Mouse (Mus musculus) hindbrain, embryonic 10.5 days (tissue): ENCODE data around the gene Ang2. TPM values are rescaled to one million over a fixed set of nuclear protein-coding genes. Genes with fewer than 3 reads are reported as not detected.
"Not testable (repeated sequence)": the region's sequence is repeated elsewhere in the genome, so short reads cannot be mapped to it uniquely, and the experiment has no call there.

ENCODE experiments used
- DNase-seq: peaks from one replicate; pipeline ENCODE4 v3.0.0-alpha.2; 2017; ENCODE audit warnings: low spot score
- H3K27ac ChIP-seq: fragments of 300-500 bp; sonication (generic); 2 replicates; pipeline ENCODE4 v1.5.1; 2016; ENCODE audit warnings: mild to moderate bottlenecking, moderate library complexity
- H3K27me3 ChIP-seq: fragments of 300-500 bp; sonication (generic); 2 replicates; pipeline ENCODE4 v1.6.1; 2016; ENCODE audit warnings: mild to moderate bottlenecking; ENCODE audit not compliant: poor library complexity, insufficient read depth, severe bottlenecking
- H3K36me3 ChIP-seq: fragments of 300-500 bp; sonication (generic); 2 replicates; pipeline ENCODE4 v1.6.1; 2016; ENCODE audit warnings: mild to moderate bottlenecking, moderate library complexity
- H3K4me1 ChIP-seq: fragments of 300-500 bp; sonication (generic); replicated peaks from 2 replicates; pipeline ENCODE4 v1.6.1; 2016; ENCODE audit warnings: mild to moderate bottlenecking
- H3K4me3 ChIP-seq: fragments of 300-500 bp; sonication (generic); 2 replicates; pipeline ENCODE4 v1.5.1; 2016; ENCODE audit warnings: mild to moderate bottlenecking, moderate library complexity
- H3K9me3 ChIP-seq: fragments of 300-500 bp; sonication (generic); 2 replicates; pipeline ENCODE4 v1.6.1; 2016; ENCODE audit warnings: mild to moderate bottlenecking, moderate library complexity
- WGBS: fragments of 180-500 bp; shearing (Covaris S2); methylation state at CpG from one replicate; pipeline ENCODE4 v1.1.7; 2016; 5-methylcytosine and 5-hydroxymethylcytosine counted together
- polyA plus RNA-seq: library from polyadenylated mRNA; unstranded; fragments of >200 nt; fragmentation: Nextera tagmentation; extraction: Ambion mirVana; gene quantifications from 2 replicates; pipeline ENCODE4 v1.2.1, GENCODE M21; 2016

Gene Ang2
- polyA plus RNA-seq, 1 experiment from 2014 or later = not detected

DNA sequence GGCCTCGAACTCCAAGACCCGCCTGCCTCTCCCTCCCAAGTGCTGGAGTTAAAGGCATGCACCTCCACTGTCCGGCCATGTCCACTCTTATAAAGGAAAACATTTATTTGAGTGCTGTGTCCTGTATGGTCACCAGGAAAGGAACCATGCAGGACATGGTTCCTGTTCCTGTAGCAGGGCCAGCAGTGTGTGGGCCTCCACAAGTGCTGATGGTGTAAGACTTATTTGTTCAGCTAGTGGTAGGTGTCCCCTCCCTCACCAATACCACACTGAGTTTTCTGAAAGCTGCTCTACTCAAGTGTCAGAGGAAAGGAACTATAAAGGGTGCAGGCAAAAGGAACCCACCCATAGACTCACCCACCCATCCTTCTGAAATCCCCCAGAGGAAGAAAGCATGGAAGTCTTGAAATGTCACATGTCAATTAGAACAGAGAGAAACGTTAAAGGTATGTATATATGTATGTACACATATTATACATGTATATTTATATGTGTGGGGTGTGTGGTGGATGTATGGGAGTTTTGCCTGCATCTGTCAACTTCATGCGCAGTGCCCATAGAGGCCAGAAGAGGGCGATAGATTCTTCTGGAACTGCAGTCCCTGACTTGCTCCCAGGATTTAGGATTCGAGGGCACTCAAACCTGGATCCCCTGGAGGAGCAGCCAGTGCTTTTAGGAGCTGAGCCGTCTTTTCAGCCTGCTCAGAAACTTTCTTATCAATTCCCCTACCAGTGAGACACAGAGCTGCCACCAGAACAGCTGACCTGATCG is 26.7 kb downstream of the Ang2 start:
- H3K4me1 ChIP-seq, H3K36me3 ChIP-seq, H3K4me3 ChIP-seq, H3K27me3 ChIP-seq, H3K27ac ChIP-seq, H3K9me3 ChIP-seq: not testable (repeated sequence)
- peak; percentile 67 for DNase-seq
- 41% methylated on average over 9 of the region's 9 CpGs for WGBS

- Histone ChIP-seq H3K9me3 (no peaks in the 10 kb centered on the region), H3K4me3 (no peak overlapping the region), H3K27ac (no peak overlapping the region), H3K4me1 (no peaks in the 10 kb centered on the region), H3K36me3 (no peaks in the 10 kb centered on the region), H3K27me3 (no peaks in the 10 kb centered on the region)
- no peak for DNase-seq
Observed at GRCm38 (mm10) chr14:51166068-51166467, 32.9 kb downstream of the Ang2 start.

DNA sequence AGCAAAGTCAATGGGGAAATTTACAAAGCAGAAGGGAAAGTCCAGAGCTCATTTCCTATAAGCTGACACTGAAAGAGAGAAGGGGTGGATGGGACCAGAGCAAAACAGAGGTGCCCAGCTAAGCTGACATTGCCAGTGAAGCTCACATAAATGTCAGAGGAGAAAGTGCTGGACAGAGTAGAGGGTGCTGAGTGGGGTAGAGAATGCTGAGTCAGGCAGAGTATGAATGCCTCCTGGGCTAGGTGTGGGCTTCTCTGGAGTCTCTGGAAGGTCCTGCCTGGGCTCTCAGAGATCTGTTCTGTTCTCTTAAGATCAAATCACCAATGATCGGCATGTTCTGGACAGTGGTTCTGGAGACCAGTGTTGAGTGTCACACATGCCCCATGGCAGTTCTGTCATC is 33.5 kb downstream of the Ang2 start:
- Histone ChIP-seq H3K27me3 (no peaks in the 10 kb centered on the region), H3K9me3 (no peaks in the 10 kb centered on the region), H3K4me1 (no peaks in the 10 kb centered on the region), H3K27ac (no peak overlapping the region), H3K4me3 (no peak overlapping the region), H3K36me3 (no peaks in the 10 kb centered on the region)
- 86% methylated on average over 1 of the region's 1 CpGs for WGBS
- no peak for DNase-seq

GRCm38 (mm10) chr14:51163323-51163722 is 35.6 kb downstream of the Ang2 start:
- not testable (repeated sequence) for H3K27me3 ChIP-seq, H3K4me1 ChIP-seq, H3K9me3 ChIP-seq, DNase-seq, H3K27ac ChIP-seq, H3K4me3 ChIP-seq, H3K36me3 ChIP-seq
- WGBS = 94% methylated on average over 6 of the region's 6 CpGs

DNA sequence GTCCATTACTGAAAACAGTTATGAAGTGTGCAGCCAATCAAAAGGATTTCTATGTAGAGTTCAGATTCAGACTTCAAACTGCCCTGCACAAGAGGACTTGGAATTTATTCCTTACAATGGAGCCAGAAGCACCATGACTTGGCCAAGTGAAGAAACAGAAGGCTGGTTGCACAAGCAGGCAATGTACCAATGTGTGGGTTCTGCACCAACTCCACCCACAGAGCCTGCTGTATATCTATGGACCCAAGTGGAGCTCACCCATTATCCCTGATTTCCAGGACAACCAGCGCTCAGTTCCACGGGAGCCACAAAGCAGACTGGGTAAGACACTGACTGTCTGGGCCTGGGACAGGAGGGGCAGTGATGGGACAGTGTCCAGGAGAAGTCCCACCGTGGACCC is 37.0 kb downstream of the Ang2 start, which contains the start of gene Rnase2b:
Rnase2b (plus strand) TSS at position 285 of the 400 bp plus-strand sequence.
- not testable (repeated sequence) for H3K4me1 ChIP-seq, H3K4me3 ChIP-seq, H3K27ac ChIP-seq, H3K27me3 ChIP-seq, H3K36me3 ChIP-seq, H3K9me3 ChIP-seq, DNase-seq
- 91% methylated on average over 3 of the region's 3 CpGs for WGBS

DNA sequence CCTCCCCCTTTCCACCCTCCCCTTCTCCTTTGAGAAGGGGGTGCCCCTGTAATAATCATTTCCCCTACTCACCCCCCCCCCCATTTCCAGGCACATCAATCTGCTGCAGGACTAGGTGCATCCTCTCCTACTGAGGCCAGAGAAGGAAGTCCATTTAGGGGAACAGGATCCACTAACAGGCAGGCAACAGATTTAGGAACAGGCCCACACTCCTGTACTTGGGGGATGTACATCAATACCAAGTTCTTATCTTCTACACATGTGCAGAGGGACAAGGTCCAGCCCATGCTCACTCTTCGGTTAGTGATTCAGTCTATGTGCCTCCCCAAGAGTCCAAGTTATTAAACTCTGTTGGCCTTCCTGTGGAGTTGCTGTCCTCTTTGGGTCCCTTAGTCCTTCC is 41.9 kb downstream of the Ang2 start:
- 94% methylated on average over 1 of the region's 1 CpGs for WGBS

GRCm38 (mm10) chr14:51156736-51157068 is 42.2 kb downstream of the Ang2 start:
- 90% methylated on average over 4 of the region's 4 CpGs for WGBS

More for the DNA sequence above, 41.9 kb downstream of the Ang2 start:
- Histone ChIP-seq H3K27me3 (no peaks in the 10 kb centered on the region), H3K36me3 (no peaks in the 10 kb centered on the region), H3K9me3 (no peaks in the 10 kb centered on the region), H3K4me1 (no peaks in the 10 kb centered on the region), H3K4me3 (no peak overlapping the region), H3K27ac (no peak overlapping the region)
- no peak for DNase-seq

DNA sequence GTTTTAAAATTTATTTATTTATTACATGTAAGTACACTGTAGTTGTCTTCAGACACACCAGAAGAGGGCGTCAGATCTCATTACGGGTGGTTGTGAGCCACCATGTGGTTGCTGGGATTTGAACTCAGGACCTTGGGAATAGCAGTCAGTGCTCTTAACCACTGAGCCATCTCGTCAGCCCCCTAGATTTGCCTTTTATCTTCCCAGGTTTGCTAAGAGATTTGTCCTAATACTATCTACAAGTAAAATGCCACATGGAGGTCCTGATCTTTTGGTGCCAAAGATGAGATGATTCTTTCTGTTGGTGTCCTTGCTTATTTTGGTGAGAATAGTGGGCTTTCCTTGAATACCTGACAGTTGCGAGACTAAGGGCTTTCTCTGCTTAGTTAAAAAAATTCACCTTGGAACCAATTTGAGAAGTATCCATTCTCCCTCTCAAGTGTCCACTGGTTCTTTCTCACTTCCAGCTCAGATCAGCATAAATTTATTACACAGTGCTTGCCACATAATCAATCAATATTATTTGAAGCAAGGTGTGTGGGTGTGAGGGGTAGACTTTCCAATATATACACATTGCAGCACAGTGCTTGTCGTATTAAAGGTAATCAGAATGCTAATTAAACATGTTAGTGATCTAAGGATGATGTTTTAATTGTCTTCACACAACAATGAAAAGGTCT is 42.8 kb downstream of the Ang2 start:
- 89% methylated on average over 5 of the region's 5 CpGs for WGBS
- Histone ChIP-seq H3K36me3 (no peaks in the 10 kb centered on the region), H3K9me3 (no peaks in the 10 kb centered on the region), H3K4me3 (no peak overlapping the region), H3K4me1 (no peaks in the 10 kb centered on the region), H3K27me3 (no peaks in the 10 kb centered on the region), H3K27ac (no peak overlapping the region)
- no peak for DNase-seq

More at GRCm38 (mm10) chr14:51156736-51157068, 42.2 kb downstream of the Ang2 start:
- no peaks in the 10 kb centered on the region for H3K9me3 ChIP-seq
- H3K4me3 ChIP-seq = no peak overlapping the region
- H3K36me3 ChIP-seq = no peaks in the 10 kb centered on the region
- no peak for DNase-seq
- H3K27ac ChIP-seq = no peak overlapping the region
- no peaks in the 10 kb centered on the region for H3K27me3 ChIP-seq
- no peaks in the 10 kb centered on the region for H3K4me1 ChIP-seq

GRCm38 (mm10) chr14:51152249-51152870 is 46.6 kb downstream of the Ang2 start:
- Histone ChIP-seq H3K4me1 (peaks cover 6% of the 10 kb centered on the region; the same call in 1 of the 2 replicates), H3K9me3 (no peaks in the 10 kb centered on the region), H3K4me3 (no peak overlapping the region), H3K27me3 (no peaks in the 10 kb centered on the region), H3K27ac (no peak overlapping the region), H3K36me3 (no peaks in the 10 kb centered on the region)
- WGBS = 77% methylated on average over 5 of the region's 5 CpGs
- DNase-seq = no peak

DNA sequence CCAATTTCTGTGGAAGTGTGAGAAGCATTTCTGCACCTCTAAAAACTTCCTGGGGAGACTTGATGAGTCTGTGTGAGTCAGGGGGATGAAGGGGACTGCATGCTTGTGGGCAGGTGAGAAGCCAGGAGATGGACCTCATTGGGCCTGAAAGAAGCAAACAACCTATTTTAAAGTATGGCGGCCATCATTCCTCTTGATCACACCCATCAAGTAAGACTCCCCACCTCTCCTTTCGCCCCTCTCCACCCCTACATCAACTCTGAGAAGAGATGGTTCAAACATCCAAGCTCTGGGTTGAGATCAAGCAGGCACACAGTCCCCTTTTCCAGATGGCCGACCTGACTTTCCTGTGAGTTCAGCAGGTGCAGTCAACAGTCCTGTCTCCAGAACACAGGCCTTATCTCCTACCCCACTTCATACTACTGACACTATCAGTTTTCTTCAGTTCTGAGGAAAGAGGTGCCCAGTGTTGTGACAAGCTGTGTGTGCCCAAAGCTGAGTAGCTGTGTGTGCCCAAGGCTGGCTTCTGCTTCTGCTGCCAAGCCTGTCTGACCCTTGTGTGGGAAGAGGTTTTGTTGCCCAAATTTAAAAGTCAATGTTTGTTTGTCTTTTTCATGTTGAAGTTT is 48.6 kb downstream of the Ang2 start:
- Histone ChIP-seq H3K4me3 (no peak overlapping the region), H3K27me3 (no peaks in the 10 kb centered on the region), H3K9me3 (no peaks in the 10 kb centered on the region), H3K36me3 (no peaks in the 10 kb centered on the region), H3K4me1 (peaks cover 16% of the 10 kb centered on the region), H3K27ac (no peak overlapping the region)
- DNase-seq = no peak
- WGBS = 92% methylated on average over 3 of the region's 3 CpGs

DNA sequence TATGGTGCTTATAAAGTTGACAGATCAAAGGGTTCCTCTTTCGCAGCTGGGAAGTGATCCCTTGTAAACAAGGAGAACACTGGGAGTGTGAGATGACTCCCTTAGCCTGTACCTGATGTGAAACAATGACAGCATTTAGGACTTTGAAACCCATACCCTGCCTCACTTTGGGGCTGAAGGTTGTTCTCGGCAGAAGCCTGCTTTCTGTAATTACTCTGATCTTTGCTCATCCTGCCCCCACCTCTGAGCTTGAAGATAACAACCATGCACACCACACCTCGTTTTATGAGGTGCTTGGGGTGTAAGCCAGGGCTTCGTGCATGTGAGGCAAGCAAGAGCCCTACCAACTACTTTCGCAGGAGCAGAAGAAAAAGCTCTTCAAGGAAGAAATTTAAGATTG is 49.8 kb downstream of the Ang2 start:
- no peak overlapping the region for H3K27ac ChIP-seq
- 73% methylated on average over 5 of the region's 5 CpGs for WGBS
- H3K4me3 ChIP-seq = no peak overlapping the region
- H3K27me3 ChIP-seq = no peaks in the 10 kb centered on the region
- DNase-seq = no peak
- H3K36me3 ChIP-seq = no peaks in the 10 kb centered on the region
- H3K9me3 ChIP-seq = no peaks in the 10 kb centered on the region
- H3K4me1 ChIP-seq = peaks cover 16% of the 10 kb centered on the region

DNA sequence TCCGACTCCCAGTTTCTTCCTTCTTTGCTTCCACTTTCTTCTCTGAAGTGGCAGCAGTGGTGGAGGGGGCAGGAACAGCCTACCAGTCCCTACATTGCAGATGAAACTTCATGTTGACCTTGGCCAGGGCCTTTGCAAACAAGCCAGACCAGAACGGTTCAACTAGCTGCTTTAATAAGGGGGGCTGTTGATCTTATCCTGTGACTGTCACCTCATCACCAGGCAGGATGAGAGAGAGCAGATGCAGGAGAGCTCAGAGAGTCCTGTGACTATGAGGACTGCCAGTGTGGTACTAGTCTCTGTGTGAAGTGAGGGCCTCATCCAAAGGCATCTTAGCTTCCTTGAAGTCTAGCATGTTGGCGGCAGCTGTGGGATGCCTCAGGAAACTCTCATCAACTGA is 50.9 kb downstream of the Ang2 start:
- Histone ChIP-seq H3K36me3 (no peaks in the 10 kb centered on the region), H3K27me3 (no peaks in the 10 kb centered on the region), H3K4me3 (no peak overlapping the region), H3K27ac (0 out of 2 replicates have a peak overlapping the region, but pooled peaks have one; percentile 1), H3K9me3 (no peaks in the 10 kb centered on the region), H3K4me1 (peaks cover 16% of the 10 kb centered on the region)
- no peak for DNase-seq
- WGBS = 60% methylated on average over 3 of the region's 3 CpGs

DNA sequence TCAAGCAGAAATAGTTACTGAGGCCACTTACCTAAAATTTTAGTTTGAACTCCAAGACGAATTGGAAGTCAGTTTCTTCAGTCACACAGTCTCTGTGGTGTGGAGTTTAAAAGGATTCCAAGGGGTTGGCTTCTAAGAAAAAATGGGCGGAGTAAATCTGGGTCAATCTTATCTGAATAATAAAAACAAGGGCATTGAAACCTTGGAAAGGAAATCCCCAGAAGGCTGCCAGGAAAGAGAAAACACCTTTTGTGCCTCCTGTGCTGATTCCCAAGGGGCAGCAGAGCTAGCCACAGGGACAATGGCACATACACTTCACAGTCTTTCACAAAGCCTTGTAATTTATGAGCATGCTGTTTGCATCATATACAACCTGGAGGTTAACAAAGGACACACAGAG is 52.3 kb downstream of the Ang2 start, which contains the start of gene Rnase1:
Rnase1 (minus strand) TSS at position 101 of the 400 bp plus-strand sequence.
- Histone ChIP-seq H3K4me1 (peaks cover 16% of the 10 kb centered on the region), H3K9me3 (no peaks in the 10 kb centered on the region), H3K27me3 (no peaks in the 10 kb centered on the region), H3K36me3 (no peaks in the 10 kb centered on the region), H3K4me3 (no peak within 1 kb of the TSS), H3K27ac (peak within 1 kb of the TSS; percentile 50; the same call in 1 of the 2 replicates)
- DNase-seq = no peak
- 55% methylated on average over 2 of the region's 2 CpGs for WGBS
